Mouse (Mus musculus) kidney, adult 11 months (tissue): ENCODE measurements around the gene Ppp1r3d.

Source experiments
- DNase-seq: peaks from one replicate; pipeline ENCODE4 v3.0.0; 2022

The Ppp1r3d gene

GRCm38 (mm10) chr2:178413481-178414260, 601 bp downstream of the Ppp1r3d start:
- no peak for DNase-seq

- no peak for DNase-seq
These were observed 1.2 kb downstream of the Ppp1r3d start for GRCm38 (mm10) chr2:178413081-178413480.

- DNase-seq = no peak
These were observed 1.7 kb downstream of the Ppp1r3d start for GRCm38 (mm10) chr2:178412598-178412997.

- DNase-seq = no peak
These were observed 4.0 kb downstream of the Ppp1r3d start for GRCm38 (mm10) chr2:178410286-178410685.

DNA sequence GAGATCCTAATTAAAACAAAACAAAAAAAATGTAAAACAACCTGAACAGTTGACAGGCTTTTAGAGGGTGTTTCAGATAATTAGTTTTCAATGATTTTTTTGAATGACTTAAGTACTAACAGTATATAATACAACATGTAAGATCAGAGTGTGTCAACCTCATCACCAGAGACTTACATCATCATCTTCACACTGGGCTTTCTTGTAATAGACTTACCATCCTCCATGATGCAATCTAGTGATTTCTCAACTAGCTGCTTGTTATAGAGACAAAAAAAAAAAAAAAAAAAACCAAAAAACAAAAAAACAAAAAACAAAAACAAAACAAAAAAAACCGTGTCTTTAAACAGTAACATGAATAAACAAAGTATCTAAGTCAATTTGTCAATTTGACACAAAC, 5.2 kb downstream of the Ppp1r3d start:
- DNase-seq = no peak

DNA sequence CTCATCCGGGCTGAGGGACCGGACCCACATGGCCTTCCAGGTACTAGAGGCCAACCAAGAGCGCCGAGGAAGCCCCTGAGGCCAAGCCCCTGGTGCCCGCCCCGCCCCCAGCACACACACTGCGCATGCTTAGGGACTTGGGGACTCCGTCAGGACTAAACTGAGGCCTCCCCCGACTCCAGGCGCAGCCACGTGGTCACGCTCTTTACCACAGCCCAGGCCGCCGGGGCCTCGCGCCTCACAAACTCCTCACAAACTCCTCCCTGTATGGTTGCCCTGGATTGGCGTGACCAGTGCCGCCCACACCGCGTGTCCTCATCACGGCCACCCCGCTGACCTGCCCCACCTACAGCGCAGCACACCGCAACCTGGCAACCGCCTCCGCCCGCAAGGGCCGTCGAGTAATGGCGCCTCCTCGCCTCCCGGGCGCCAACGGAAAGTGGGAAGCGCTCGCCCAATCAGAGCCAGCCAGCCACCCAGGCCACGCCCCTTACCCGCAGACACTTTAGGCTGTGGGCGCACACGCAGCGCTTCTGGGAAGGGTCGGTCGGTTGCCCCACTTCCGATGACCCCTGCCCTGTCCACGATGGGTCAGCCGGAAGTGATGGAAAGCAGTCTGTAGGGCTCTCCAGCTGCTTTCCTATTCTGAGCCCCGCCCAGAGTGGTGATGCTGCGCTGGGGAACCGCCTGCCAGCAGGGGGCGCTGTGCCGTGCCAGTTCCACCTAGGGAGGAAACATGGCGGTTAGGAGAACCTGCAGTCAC, 7.0 kb downstream of the Ppp1r3d start, which contains the start of gene Sycp2:
TSS of gene Sycp2 (minus strand) at position 633 of the 763 bp plus-strand sequence.
- DNase-seq = no peak
